14 mouse cellular contexts compared by ENCODE assay signal in genomic region chr11:104611579-104612151, GRCm38 (mm10). TPM values are rescaled to one million over a fixed set of nuclear protein-coding genes. Genes with fewer than 3 reads are reported as not detected.
DNase-seq lines count a peak whose midpoint lies in the region; ATAC-seq and TF ChIP-seq lines count a peak whose summit lies in the region.
"Had no signal": no experiment of that assay in that cellular context is flagged by ENCODE, and none has a peak within 500 bp of the region (broad histone marks: within the 10 kb centered on the region; RNA-seq: fewer than 3 reads in every experiment).

No protein-coding gene starts in this region.

- no peak for TF ChIP-seq POLR2A in myocyte (IDR thresholded peaks at IDR 0.05; ENCODE audit: insufficient read length, low read depth)

- no peak overlapping the region for H3K4me3 ChIP-seq in myocyte
- H3K4me3 ChIP-seq: hindbrain, embryonic 15.5 days; liver, embryonic 15.5 days had no signal

- no peak for ATAC-seq in cerebellum, adult (ENCODE audit: insufficient number of reproducible peaks, low FRiP score, low TSS enrichment)
- ATAC-seq in frontal cortex, adult (ENCODE audit: low TSS enrichment), result no peak
- ATAC-seq: forebrain, embryonic 14.5 days; midbrain, embryonic 16.5 days had no signal

- H3K4me2 ChIP-seq in myocyte (ENCODE audit: low read depth), result peak overlapping the region; percentile 67
- H3K4me2 ChIP-seq: hindbrain, embryonic 15.5 days; liver, embryonic 15.5 days had no signal

- no peak overlapping the region for H3ac ChIP-seq in myocyte (ENCODE audit: control insufficient read depth, insufficient read length)

- peaks cover 43% of the 10 kb centered on the region for H3K79me2 ChIP-seq in myocyte (ENCODE audit: control insufficient read depth, insufficient read depth)

- no peaks in the 10 kb centered on the region for H3K27me3 ChIP-seq in myocyte (ENCODE audit: control insufficient read depth, insufficient read depth, insufficient read length)

- DNase-seq in urinary bladder, postnatal 14 days (ENCODE audit: low spot score), result peak; percentile 20
- no peak for DNase-seq in urinary bladder, adult 2 months (ENCODE audit: low spot score)
- DNase-seq in adrenal gland, postnatal 14 days, result peak; percentile 54
- peak; percentile 42 to 54 for DNase-seq in kidney, postnatal 4 days
- no peak for DNase-seq in spleen, postnatal 10 days (ENCODE audit: low spot score in 2 of 2)
- DNase-seq: spleen, adult 18-20 months; thymus, adult 2 months had no signal

- no peaks in the 10 kb centered on the region for H3K36me3 ChIP-seq in myocyte (ENCODE audit: control insufficient read depth, insufficient read depth)
- H3K36me3 ChIP-seq: hindbrain, embryonic 15.5 days; liver, embryonic 15.5 days had no signal

TF ChIP-seq in myocyte, 11 proteins besides CTCF, POLR2A, EP300 and RAD21:
- TF ChIP-seq SRF (IDR thresholded peaks at IDR 0.05; ENCODE audit: control insufficient read depth, insufficient read length, low read depth), result no peak
- TF ChIP-seq MAX (IDR thresholded peaks at IDR 0.05; ENCODE audit: low read depth), result peak; percentile 17
- no peak for TF ChIP-seq TCF3 (IDR thresholded peaks at IDR 0.05; ENCODE audit: insufficient read length, low read depth)
- TF ChIP-seq USF1 (IDR thresholded peaks at IDR 0.05; ENCODE audit: low read depth), result peak; percentile 80
- TF ChIP-seq TCF12 (IDR thresholded peaks at IDR 0.05; ENCODE audit: insufficient read depth, poor library complexity, severe bottlenecking), result peak; percentile 85
- no peak for TF ChIP-seq POLR2AphosphoS2 (IDR thresholded peaks at IDR 0.05; ENCODE audit: insufficient read length, low read depth)
- no peak for TF ChIP-seq REST (IDR thresholded peaks at IDR 0.05; ENCODE audit: insufficient read depth, insufficient read length)
- peak; percentile 36; the same call in 1 of the 2 replicates for TF ChIP-seq CEBPB (IDR thresholded peaks at IDR 0.05; ENCODE audit: insufficient read depth, poor library complexity, severe bottlenecking)
- peak in 2 of 3 experiments; percentile 36 to 77 for TF ChIP-seq MYOG (IDR thresholded peaks at IDR 0.05; ENCODE audit: control insufficient read depth in 1 of 3, insufficient read depth in 1 of 3, insufficient read length in 2 of 3, low read depth in 2 of 3)
- peak in 2 of 3 experiments; percentile 54 to 77 for TF ChIP-seq MYOD1 (IDR thresholded peaks at IDR 0.05; ENCODE audit: control insufficient read depth in 1 of 3, insufficient read length in 2 of 3, low read depth in 2 of 3)

RNA-seq across cellular contexts. Expression of gene Itgb3, which starts 3.9 kb away (rescaled TPM):
- 48.6 and 62.7 TPM in 2 replicates for polyA plus RNA-seq in urinary bladder, adult 2 months (2012; rRNA removed)
- 12.5 and 13.8 TPM in 2 replicates for total RNA-seq in adrenal gland, postnatal 14 days (2021)
- 25.0 TPM for polyA plus RNA-seq in myocyte (2012; fragmentation: generic; extraction: Trizol)

Comparison
In these comparisons a context has a peak if more than half of its experiments do, and no peak if none do; other contexts are left out.
1. DNase-seq: peak in urinary bladder, postnatal 14 days (single experiment), adrenal gland, postnatal 14 days (single experiment) and kidney, postnatal 4 days (2 of 2); none in urinary bladder, adult 2 months (single experiment) and spleen, postnatal 10 days (0 of 2).